Mouse (Mus musculus): ENCODE results near the gene Sys1.

DNA sequence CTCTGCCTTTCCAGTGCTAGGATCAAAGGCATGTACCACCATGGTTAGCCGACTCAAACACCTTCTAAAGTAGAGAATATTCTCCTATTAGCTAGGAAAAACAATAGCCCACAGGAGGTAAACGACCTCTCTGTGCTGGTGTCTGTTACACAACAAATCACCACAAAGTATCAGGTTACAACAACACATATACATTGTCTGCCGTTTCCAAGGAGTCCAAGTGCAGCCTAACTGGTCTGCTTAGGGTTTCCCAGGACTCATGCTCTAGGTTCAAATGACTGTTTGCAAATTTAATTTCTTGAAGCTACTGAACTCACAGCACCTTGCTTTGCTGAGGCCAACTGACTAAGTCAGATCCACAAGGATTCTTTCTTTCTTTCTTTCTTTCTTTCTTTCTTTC lies 37.3 kb upstream of the Sys1 start:
- TF ChIP-seq CTCF (IDR thresholded peaks at IDR 0.05; ENCODE audit: control insufficient read depth, insufficient read depth, insufficient replicate concordance, low read depth, low read length) (no peak), POLR2A (IDR thresholded peaks at IDR 0.05; ENCODE audit: control insufficient read depth, low read depth, low read length) (no peak)

Measured in testis, adult 2 months (tissue).